Mouse (Mus musculus) MEL (cell line): ENCODE results near the gene Cmya5.
"Not testable (repeated sequence)": the region's sequence is repeated elsewhere in the genome, so short reads cannot be mapped to it uniquely, and the experiment has no call there.

Experiments used
- CHD1 ChIP-seq: IDR thresholded peaks from 2 replicates; pipeline ENCODE4 v1.6.1; 2012; ENCODE audit warnings: low read depth, mild to moderate bottlenecking, inconsistent platforms, low read length, improper control_type of control experiment
- CTCF ChIP-seq, 3 experiments: IDR thresholded peaks in 2 of 3; conservative IDR thresholded peaks in 1 of 3; 2 replicates each; pipeline ENCODE4 v1.5.1; 2011 to 2012; ENCODE audit warnings: low read length in 3 of 3, low read depth in 2 of 3, mild to moderate bottlenecking in 2 of 3, improper control_type of control experiment in 1 of 3, inconsistent platforms in 1 of 3, mixed read lengths in 1 of 3, moderate library complexity in 1 of 3; ENCODE audit not compliant: control insufficient read depth in 1 of 3, insufficient read depth in 1 of 3, poor library complexity in 1 of 3, severe bottlenecking in 1 of 3
- ELF1 ChIP-seq: IDR thresholded peaks from 2 replicates; pipeline ENCODE4 v1.6.1; 2014; ENCODE audit warnings: low read depth, mild to moderate bottlenecking, inconsistent platforms, low read length, improper control_type of control experiment, moderate library complexity
- ETS1 ChIP-seq: IDR thresholded peaks from 2 replicates; pipeline ENCODE4 v1.6.1; 2012; ENCODE audit warnings: low read depth, mild to moderate bottlenecking, inconsistent platforms, low read length, improper control_type of control experiment, moderate library complexity
- GATA1 ChIP-seq: IDR thresholded peaks from 2 replicates; pipeline ENCODE4 v1.6.1; 2011; ENCODE audit warnings: low read depth, low read length, improper control_type of control experiment
- MYB ChIP-seq: IDR thresholded peaks from 2 replicates; pipeline ENCODE4 v1.6.1; 2011; ENCODE audit warnings: mild to moderate bottlenecking, low read depth, low read length, improper control_type of control experiment
- MYC ChIP-seq: IDR thresholded peaks from 2 replicates; pipeline ENCODE4 v1.6.1; 2011; ENCODE audit warnings: low read depth, mild to moderate bottlenecking, low read length, improper control_type of control experiment, moderate library complexity
- NRF1 ChIP-seq: IDR thresholded peaks from 2 replicates; pipeline ENCODE4 v1.6.1; 2014; ENCODE audit warnings: low read depth, mild to moderate bottlenecking, inconsistent platforms, low read length, improper control_type of control experiment, moderate library complexity; ENCODE audit not compliant: poor library complexity, insufficient read depth, severe bottlenecking
- POLR2A ChIP-seq, 2 experiments: IDR thresholded peaks; 2 replicates each; pipeline ENCODE4 v1.6.1; 2011 to 2012; ENCODE audit warnings: low read length in 2 of 2, mild to moderate bottlenecking in 2 of 2, control low read depth in 1 of 2, improper control_type of control experiment in 1 of 2, low read depth in 1 of 2, moderate library complexity in 1 of 2; ENCODE audit not compliant: control insufficient read depth in 1 of 2, insufficient read depth in 1 of 2, poor library complexity in 1 of 2
- RCOR1 ChIP-seq: IDR thresholded peaks from 2 replicates; pipeline ENCODE4 v1.6.1; 2012; ENCODE audit warnings: low read depth, mild to moderate bottlenecking, inconsistent platforms, low read length, improper control_type of control experiment
- USF1 ChIP-seq: IDR thresholded peaks from 2 replicates; pipeline ENCODE4 v1.6.1; 2014; ENCODE audit warnings: low read depth, mild to moderate bottlenecking, inconsistent platforms, low read length, improper control_type of control experiment, moderate library complexity
- USF2 ChIP-seq, 2 experiments: IDR thresholded peaks; 2 replicates each; pipeline ENCODE4 v1.6.1; 2011 to 2012; ENCODE audit warnings: improper control_type of control experiment in 2 of 2, low read length in 2 of 2, borderline replicate concordance in 1 of 2, inconsistent platforms in 1 of 2, low read depth in 1 of 2, mild to moderate bottlenecking in 1 of 2; ENCODE audit not compliant: insufficient read depth in 1 of 2

GRCm38 (mm10) chr13:93187792-93188191 is 43.3 kb upstream of the Cmya5 start:
- TF ChIP-seq CTCF (IDR thresholded peaks at IDR 0.05 in 2 of 3, conservative IDR thresholded peaks at IDR 0.05 in 1 of 3; ENCODE audit: control insufficient read depth in 1 of 3, insufficient read depth in 1 of 3, low read depth in 2 of 3, low read length in 3 of 3, poor library complexity in 1 of 3, severe bottlenecking in 1 of 3); CHD1; POLR2A (IDR thresholded peaks at IDR 0.05; ENCODE audit: control insufficient read depth in 1 of 2, insufficient read depth in 1 of 2, low read depth in 1 of 2, low read length in 2 of 2, poor library complexity in 1 of 2); ELF1; MYC; USF2 (IDR thresholded peaks at IDR 0.05; ENCODE audit: borderline replicate concordance in 1 of 2, insufficient read depth in 1 of 2, low read depth in 1 of 2, low read length in 2 of 2); ETS1; USF1; MYB; RCOR1; NRF1; GATA1: not testable (repeated sequence)
